Mouse (Mus musculus) Patski (cell line): ENCODE data around the gene Kctd5. TPM values are rescaled to one million over a fixed set of nuclear protein-coding genes. Genes with fewer than 3 reads are reported as not detected.

ENCODE experiments used
- ATAC-seq: fragments of 100-300 bp; one replicate; pipeline ENCODE4 v1.8.0; 2021
- CTCF ChIA-PET: fragments of 350-600 bp; sonication (Branson Sonifier 250); formaldehyde crosslinking; loops from one replicate; lab custom pipeline; 2022; ENCODE audit warnings: inconsistent platforms; lab: Charles Lee
- POLR2A ChIA-PET: fragments of 350-600 bp; sonication (Branson Sonifier 250); formaldehyde crosslinking; loops from one replicate; lab custom pipeline; 2022; ENCODE audit warnings: antibody characterized with exemption, inconsistent platforms; lab: Charles Lee
- DNase-seq: peaks from one replicate; pipeline ENCODE4 v3.0.0-alpha.2; 2011; ENCODE audit warnings: low read depth, low spot score
- H3K27me3 ChIP-seq: fragments of 371-371 bp; one replicate; pipeline ENCODE4 v1.5.1; 2021
- CTCF ChIP-seq: fragments of 100-300 bp; IDR thresholded peaks from one replicate; pipeline ENCODE4 v1.5.1; 2021
- in situ Hi-C: fragments of 300-500 bp; cut with MboI; formaldehyde crosslinking; loops from 3 replicates; pipeline ENCODE4 v1.11.1; 2018; ENCODE audit warnings: low pct_unique_long_range_greater_than_20kb, mixed read lengths
- polyA plus RNA-seq: library from polyadenylated mRNA; unstranded; gene quantifications from one replicate; pipeline ENCODE4 v1.2.3, GENCODE M21; 2021

Kctd5 gene
- polyA plus RNA-seq, 1 experiment from 2014 or later, result 57.8 TPM

- no peak for TF ChIP-seq CTCF
- no peaks in the 10 kb centered on the region for H3K27me3 ChIP-seq
- ATAC-seq (no peak), DNase-seq (no peak)
- in situ Hi-C loops, result no loop called here
- ChIA-PET POLR2A (no interaction called here), CTCF (no interaction called here)
Measured at GRCm38 (mm10) chr17:24012921-24013320, 60.4 kb downstream of the Kctd5 start.

GRCm38 (mm10) chr17:24009617-24010016 is 63.7 kb downstream of the Kctd5 start:
- ChIA-PET CTCF (interaction anchor here (0.7 to 1.9 kb wide), 8 partner anchors 12 to 79 kb away, joined by 3 to 6 read pairs (median 3); no protein-coding TSS in a partner anchor), POLR2A (interaction anchor here (0.7 kb wide), 1 partner anchor 36 kb away, joined by 4 read pairs; no protein-coding TSS in a partner anchor)
- DNase-seq (no peak), ATAC-seq (no peak)
- TF ChIP-seq CTCF, result peak; percentile 32
- no peaks in the 10 kb centered on the region for H3K27me3 ChIP-seq
- in situ Hi-C loops, result no loop called here

- TF ChIP-seq CTCF, result no peak
- ChIA-PET POLR2A (no interaction called here), CTCF (no interaction called here)
- no peaks in the 10 kb centered on the region for H3K27me3 ChIP-seq
- ATAC-seq (no peak), DNase-seq (no peak)
- in situ Hi-C loops, result no loop called here
Measured at GRCm38 (mm10) chr17:24008105-24008504, 65.2 kb downstream of the Kctd5 start.

- ChIA-PET CTCF (interaction anchor here (0.8 to 1.4 kb wide), 4 partner anchors 36 to 61 kb away, joined by 3 to 4 read pairs (median 3); no protein-coding TSS in a partner anchor), POLR2A (no interaction called here)
- TF ChIP-seq CTCF, result no peak
- H3K27me3 ChIP-seq, result no peaks in the 10 kb centered on the region
- in situ Hi-C loops, result no loop called here
- DNase-seq, result no peak
- peak; percentile 58 for ATAC-seq
Measured at GRCm38 (mm10) chr17:24007391-24007790, 65.9 kb downstream of the Kctd5 start.

- in situ Hi-C loops, result no loop called here
- no peak for DNase-seq
- H3K27me3 ChIP-seq, result no peaks in the 10 kb centered on the region
- ChIA-PET POLR2A (no interaction called here), CTCF (interaction anchor here (0.8 to 1.4 kb wide), 5 partner anchors 10 to 61 kb away, joined by 3 to 4 read pairs (median 3); no protein-coding TSS in a partner anchor)
- TF ChIP-seq CTCF, result no peak
- ATAC-seq, result no peak
Measured at GRCm38 (mm10) chr17:24006930-24007329, 66.4 kb downstream of the Kctd5 start.

GRCm38 (mm10) chr17:24005049-24005448 is 68.2 kb downstream of the Kctd5 start:
- in situ Hi-C loops, result no loop called here
- ATAC-seq (no peak), DNase-seq (no peak)
- CTCF ChIA-PET, result no interaction called here
- H3K27me3 ChIP-seq, result no peaks in the 10 kb centered on the region
- POLR2A ChIA-PET, result no interaction called here
- no peak for TF ChIP-seq CTCF

GRCm38 (mm10) chr17:24004071-24004665 is 69.1 kb downstream of the Kctd5 start:
- POLR2A ChIA-PET, result no interaction called here
- no peak for ATAC-seq
- DNase-seq, result no peak
- in situ Hi-C loops, result no loop called here
- CTCF ChIA-PET, result no interaction called here
- no peaks in the 10 kb centered on the region for H3K27me3 ChIP-seq
- no peak for TF ChIP-seq CTCF

- ATAC-seq (peak; percentile 49), DNase-seq (no peak)
- in situ Hi-C loops, result no loop called here
- CTCF ChIA-PET, result interaction anchor here (1.0 kb wide), 1 partner anchor 31 kb away, joined by 4 read pairs; no protein-coding TSS in a partner anchor
- POLR2A ChIA-PET, result no interaction called here
- TF ChIP-seq CTCF, result no peak
- H3K27me3 ChIP-seq, result no peaks in the 10 kb centered on the region
Measured at GRCm38 (mm10) chr17:24000404-24000803, 72.9 kb downstream of the Kctd5 start.

GRCm38 (mm10) chr17:23998383-23998782 is 74.9 kb downstream of the Kctd5 start:
- no peak for TF ChIP-seq CTCF
- ATAC-seq, result peak; percentile 38
- DNase-seq, result no peak
- in situ Hi-C loops, result no loop called here
- ChIA-PET POLR2A (no interaction called here), CTCF (no interaction called here)
- H3K27me3 ChIP-seq, result no peaks in the 10 kb centered on the region

GRCm38 (mm10) chr17:23997901-23998300 is 75.4 kb downstream of the Kctd5 start, which contains the start of gene Prss22:
Gene Prss22 (minus strand): TSS chr17:23998100.
- TF ChIP-seq CTCF, result no peak
- ChIA-PET CTCF (no interaction called here), POLR2A (no interaction called here)
- DNase-seq, result no peak
- ATAC-seq, result no peak
- H3K27me3 ChIP-seq, result no peaks in the 10 kb centered on the region
- in situ Hi-C loops, result no loop called here

Other genes starting within 250 kb of the Kctd5 start
- 610 TPM for gene Elob, start 244.3 kb downstream of the Kctd5 start, polyA plus RNA-seq
- not detected for gene Prss33, start 237.4 kb downstream of the Kctd5 start, polyA plus RNA-seq
- 0.45 TPM for gene Prss32, start 229.6 kb downstream of the Kctd5 start, polyA plus RNA-seq
- 0.35 TPM for gene Prss41, start 229.3 kb downstream of the Kctd5 start, polyA plus RNA-seq
- not detected for gene Prss21, start 205.4 kb downstream of the Kctd5 start, polyA plus RNA-seq
- not detected for gene Dcpp1, start 192.6 kb downstream of the Kctd5 start, polyA plus RNA-seq
- gene Dcpp2, start 192.6 kb downstream of the Kctd5 start, polyA plus RNA-seq, result not detected
- gene Dcpp3, start 156.0 kb downstream of the Kctd5 start, polyA plus RNA-seq, result not detected
- gene Sbp, start 131.8 kb downstream of the Kctd5 start, polyA plus RNA-seq, result not detected
- not detected for gene Sbpl, start 118.2 kb downstream of the Kctd5 start, polyA plus RNA-seq
- gene Prss30, start 92.9 kb downstream of the Kctd5 start, polyA plus RNA-seq, result 0.05 TPM
- 0.28 TPM for gene Prss22, start 75.4 kb downstream of the Kctd5 start, polyA plus RNA-seq
- 0.28 TPM for gene Prss27, start 35.3 kb downstream of the Kctd5 start, polyA plus RNA-seq
- gene Pdpk1, start 77.4 kb upstream of the Kctd5 start, polyA plus RNA-seq, result 31.3 TPM
- 69.3 TPM for gene Amdhd2, start 90.3 kb upstream of the Kctd5 start, polyA plus RNA-seq
- 426 TPM for gene Atp6v0c, start 96.2 kb upstream of the Kctd5 start, polyA plus RNA-seq
- gene Tbc1d24, start 132.1 kb upstream of the Kctd5 start, polyA plus RNA-seq, result 9.2 TPM
- 0.08 TPM for gene Ntn3, start 136.0 kb upstream of the Kctd5 start, polyA plus RNA-seq
- gene Tedc2, start 147.4 kb upstream of the Kctd5 start, polyA plus RNA-seq, result 8.6 TPM
- 12.9 TPM for gene Ccnf, start 178.0 kb upstream of the Kctd5 start, polyA plus RNA-seq